Mouse (Mus musculus) kidney, embryonic 16.5 days (tissue): ENCODE measurements around the gene Slc6a21. TPM values are rescaled to one million over a fixed set of nuclear protein-coding genes. Genes with fewer than 3 reads are reported as not detected.

Experiments
- polyA plus RNA-seq: library from polyadenylated mRNA; unstranded; fragments of >200 nt; fragmentation: Nextera tagmentation; extraction: Ambion mirVana; gene quantifications from 2 replicates; pipeline ENCODE4 v1.2.1, GENCODE M21; 2015

Gene Slc6a21
- polyA plus RNA-seq, 1 experiment from 2014 or later = not detected

Other genes with a start within 250 kb of the Slc6a21 start
- 12.9 and 13.8 TPM in 2 replicates for gene Prr12, start 224.6 kb upstream of the Slc6a21 start, polyA plus RNA-seq
- gene Nosip, start 215.1 kb upstream of the Slc6a21 start, polyA plus RNA-seq = 85.2 and 86.3 TPM in 2 replicates
- 42.4 and 44.9 TPM in 2 replicates for gene Prrg2, start 214.8 kb upstream of the Slc6a21 start, polyA plus RNA-seq
- gene Rcn3, start 185.3 kb upstream of the Slc6a21 start, polyA plus RNA-seq = 352 and 369 TPM in 2 replicates
- 93.7 and 114 TPM in 2 replicates for gene Fcgrt, start 173.7 kb upstream of the Slc6a21 start, polyA plus RNA-seq
- 1,363 and 1,408 TPM in 2 replicates for gene Rps11, start 153.1 kb upstream of the Slc6a21 start, polyA plus RNA-seq
- gene Rpl13a, start 148.8 kb upstream of the Slc6a21 start, polyA plus RNA-seq = 1,083 and 1,117 TPM in 2 replicates
- 0.18 TPM in 1 of 2 replicates, not detected in the other for gene Gm45713, start 141.3 kb upstream of the Slc6a21 start, polyA plus RNA-seq
- 0.95 and 1.9 TPM in 2 replicates for gene Flt3l, start 141.1 kb upstream of the Slc6a21 start, polyA plus RNA-seq
- gene Pih1d1, start 123.2 kb upstream of the Slc6a21 start, polyA plus RNA-seq = 109 and 112 TPM in 2 replicates
- gene Aldh16a1, start 122.9 kb upstream of the Slc6a21 start, polyA plus RNA-seq = 81.2 and 88.6 TPM in 2 replicates
- 0.19 and 0.42 TPM in 2 replicates for gene Slc17a7, start 113.6 kb upstream of the Slc6a21 start, polyA plus RNA-seq
- gene Gfy, start 97.9 kb upstream of the Slc6a21 start, polyA plus RNA-seq = not detected in 2 replicates
- not detected in 2 replicates for gene Pth2, start 96.5 kb upstream of the Slc6a21 start, polyA plus RNA-seq
- 0.85 and 0.86 TPM in 2 replicates for gene Ccdc155, start 72.6 kb upstream of the Slc6a21 start, polyA plus RNA-seq
- gene Dkkl1, start 65.4 kb upstream of the Slc6a21 start, polyA plus RNA-seq = 0.78 TPM in 1 of 2 replicates, not detected in the other
- 195 and 203 TPM in 2 replicates for gene Tead2, start 61.8 kb upstream of the Slc6a21 start, polyA plus RNA-seq
- 1.0 and 1.1 TPM in 2 replicates for gene Cd37, start 38.4 kb upstream of the Slc6a21 start, polyA plus RNA-seq
- gene Slc6a16, start 36.4 kb upstream of the Slc6a21 start, polyA plus RNA-seq = 0.28 and 0.30 TPM in 2 replicates
- gene Trpm4, start 56.3 kb downstream of the Slc6a21 start, polyA plus RNA-seq = 22.3 and 23.6 TPM in 2 replicates
- 1.7 and 1.8 TPM in 2 replicates for gene Hrc, start 57.8 kb downstream of the Slc6a21 start, polyA plus RNA-seq
- gene Ppfia3, start 89.5 kb downstream of the Slc6a21 start, polyA plus RNA-seq = 5.1 and 6.3 TPM in 2 replicates
- 1.7 and 1.9 TPM in 2 replicates for gene Lin7b, start 93.1 kb downstream of the Slc6a21 start, polyA plus RNA-seq
- 211 and 227 TPM in 2 replicates for gene Snrnp70, start 118.2 kb downstream of the Slc6a21 start, polyA plus RNA-seq
- not detected in 2 replicates for gene Kcna7, start 128.1 kb downstream of the Slc6a21 start, polyA plus RNA-seq
- 1.5 and 1.6 TPM in 2 replicates for gene Ntf5, start 136.2 kb downstream of the Slc6a21 start, polyA plus RNA-seq
- not detected in 2 replicates for gene Lhb, start 143.3 kb downstream of the Slc6a21 start, polyA plus RNA-seq
- 51.1 and 51.7 TPM in 2 replicates for gene Gys1, start 157.3 kb downstream of the Slc6a21 start, polyA plus RNA-seq
- 164 and 173 TPM in 2 replicates for gene Ruvbl2, start 160.6 kb downstream of the Slc6a21 start, polyA plus RNA-seq
- gene Ftl1, start 182.4 kb downstream of the Slc6a21 start, polyA plus RNA-seq = 5,149 and 5,628 TPM in 2 replicates
- gene Bax, start 189.4 kb downstream of the Slc6a21 start, polyA plus RNA-seq = 172 and 182 TPM in 2 replicates
- 0.80 and 1.1 TPM in 2 replicates for gene Tulp2, start 204.4 kb downstream of the Slc6a21 start, polyA plus RNA-seq
- not detected in 2 replicates for gene Gm45808, start 209.3 kb downstream of the Slc6a21 start, polyA plus RNA-seq
- gene Dhdh, start 211.3 kb downstream of the Slc6a21 start, polyA plus RNA-seq = 2.4 and 3.3 TPM in 2 replicates
- gene Nucb1, start 232.9 kb downstream of the Slc6a21 start, polyA plus RNA-seq = 295 and 299 TPM in 2 replicates
- 24.3 and 24.8 TPM in 2 replicates for gene Ppp1r15a, start 248.8 kb downstream of the Slc6a21 start, polyA plus RNA-seq
- 4.4 and 5.3 TPM in 2 replicates for gene Plekha4, start 248.8 kb downstream of the Slc6a21 start, polyA plus RNA-seq